Mouse (Mus musculus) hindbrain, embryonic 12.5 days (tissue): ENCODE measurements around the gene Gm10964. TPM values are rescaled to one million over a fixed set of nuclear protein-coding genes. Genes with fewer than 3 reads are reported as not detected.
"Not testable (repeated sequence)": the region's sequence is repeated elsewhere in the genome, so short reads cannot be mapped to it uniquely, and the experiment has no call there.

Experiments used
- ATAC-seq: fragments of 200-750 bp; cut with Nextera tagmentation; 2 replicates; pipeline ENCODE4 v1.8.0; 2017; ENCODE audit warnings: moderate TSS enrichment; ENCODE audit not compliant: low FRiP score
- H3K27ac ChIP-seq: fragments of 300-500 bp; sonication (generic); 2 replicates; pipeline ENCODE4 v1.5.1; 2016; ENCODE audit warnings: mild to moderate bottlenecking
- H3K27me3 ChIP-seq: fragments of 300-500 bp; sonication (generic); 2 replicates; pipeline ENCODE4 v1.6.1; 2016; ENCODE audit warnings: mild to moderate bottlenecking
- H3K36me3 ChIP-seq: fragments of 300-500 bp; sonication (generic); 2 replicates; pipeline ENCODE4 v1.6.1; 2016; ENCODE audit warnings: mild to moderate bottlenecking
- H3K4me1 ChIP-seq: fragments of 300-500 bp; sonication (generic); 2 replicates; pipeline ENCODE4 v1.6.1; 2016
- H3K4me2 ChIP-seq: fragments of 300-500 bp; sonication (generic); replicated peaks from 2 replicates; pipeline ENCODE4 v1.6.1; 2016; ENCODE audit warnings: mild to moderate bottlenecking
- H3K4me3 ChIP-seq: fragments of 300-500 bp; sonication (generic); 2 replicates; pipeline ENCODE4 v1.5.1; 2016; ENCODE audit warnings: mild to moderate bottlenecking
- H3K9ac ChIP-seq: fragments of 300-500 bp; sonication (generic); 2 replicates; pipeline ENCODE4 v1.6.1; 2016; ENCODE audit warnings: mild to moderate bottlenecking, moderate library complexity
- H3K9me3 ChIP-seq: fragments of 300-500 bp; sonication (generic); replicated peaks from 2 replicates; pipeline ENCODE4 v1.6.1; 2016; ENCODE audit warnings: mild to moderate bottlenecking
- WGBS: fragments of 180-500 bp; shearing (Covaris S2); methylation state at CpG from one replicate; pipeline ENCODE4 v1.1.7; 2016; 5-methylcytosine and 5-hydroxymethylcytosine counted together
- polyA plus RNA-seq: library from polyadenylated mRNA; unstranded; fragments of >200 nt; fragmentation: Nextera tagmentation; extraction: Ambion mirVana; gene quantifications from 2 replicates; pipeline ENCODE4 v1.2.1, GENCODE M21; 2016

The Gm10964 gene
- polyA plus RNA-seq, 1 experiment from 2014 or later, result not detected

DNA sequence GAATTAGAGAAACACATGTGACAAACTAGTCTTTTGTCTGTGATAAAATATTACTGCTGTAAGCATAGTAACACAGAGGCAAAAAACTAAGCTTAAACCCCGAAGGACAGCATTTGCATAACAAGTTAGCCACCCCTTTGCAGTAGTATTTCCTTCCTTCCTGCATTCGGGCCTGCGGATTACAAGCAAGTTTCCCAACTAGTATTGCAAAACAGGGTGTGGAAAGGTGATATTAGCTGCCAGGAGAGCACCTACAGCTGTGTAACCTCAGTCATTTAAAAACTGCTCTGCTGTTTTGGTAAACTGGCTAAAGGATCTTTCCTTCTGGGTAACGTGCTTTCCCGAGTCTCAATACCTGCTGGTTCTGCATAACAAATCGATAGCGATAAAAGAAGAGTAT, 48.1 kb downstream of the Gm10964 start:
- H3K9ac ChIP-seq, result no peak overlapping the region
- WGBS, result 68% methylated on average over 7 of the region's 7 CpGs

GRCm38 (mm10) chr3:103789096-103789495, 49.9 kb downstream of the Gm10964 start:
- Histone ChIP-seq H3K27ac (no peak overlapping the region), H3K9ac (no peak overlapping the region), H3K4me2 (peak overlapping the region; percentile 80), H3K36me3 (no peaks in the 10 kb centered on the region), H3K27me3 (peaks cover 2% of the 10 kb centered on the region; the same call in 1 of the 2 replicates), H3K4me3 (no peak overlapping the region), H3K9me3 (no peaks in the 10 kb centered on the region), H3K4me1 (peaks cover 18% of the 10 kb centered on the region)
- ATAC-seq, result no peak
- WGBS, result 84% methylated on average over 7 of the region's 7 CpGs

More for the DNA sequence above, 48.1 kb downstream of the Gm10964 start:
- Histone ChIP-seq H3K27me3 (no peaks in the 10 kb centered on the region), H3K4me2 (no peak overlapping the region), H3K27ac (no peak overlapping the region), H3K4me1 (peaks cover 18% of the 10 kb centered on the region), H3K36me3 (no peaks in the 10 kb centered on the region), H3K4me3 (no peak overlapping the region), H3K9me3 (no peaks in the 10 kb centered on the region)
- no peak for ATAC-seq

DNA sequence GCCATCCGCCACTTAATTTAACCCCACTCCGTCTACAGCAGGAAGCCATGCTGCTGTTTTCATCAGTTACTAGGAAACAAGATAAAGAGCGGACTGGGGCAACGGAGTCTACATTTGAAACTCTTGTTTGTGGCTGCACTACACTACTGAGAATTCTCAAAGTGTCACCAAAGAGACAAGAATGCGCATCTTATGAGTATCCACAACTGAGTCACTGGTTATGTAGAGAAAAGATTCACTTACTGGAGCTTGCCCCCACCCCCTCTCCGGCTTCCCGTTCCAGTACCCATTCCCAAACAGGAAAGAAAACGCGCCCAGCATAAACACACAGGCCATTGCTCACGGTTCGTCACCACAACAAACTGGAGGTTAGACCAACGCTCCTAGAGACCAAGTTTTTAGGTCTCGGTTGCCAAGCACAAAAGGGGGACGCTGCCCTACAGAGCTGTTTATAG, 50.8 kb downstream of the Gm10964 start:
- 3% methylated on average over 14 of the region's 14 CpGs for WGBS
- H3K27ac ChIP-seq, result no peak overlapping the region; the same call in 1 of the 2 replicates
- no peak for ATAC-seq

GRCm38 (mm10) chr3:103790346-103791145, 51.4 kb downstream of the Gm10964 start:
- Histone ChIP-seq H3K4me3 (peak overlapping the region; percentile 96), H3K27me3 (peaks cover 2% of the 10 kb centered on the region; the same call in 1 of the 2 replicates), H3K4me1 (peaks cover 18% of the 10 kb centered on the region), H3K9me3 (no peaks in the 10 kb centered on the region), H3K27ac (peak overlapping the region; percentile 93), H3K9ac (peak overlapping the region; percentile 97), H3K36me3 (no peaks in the 10 kb centered on the region), H3K4me2 (peak overlapping the region; percentile 80)
- under 1% methylated on average over 52 of the region's 61 CpGs for WGBS
- ATAC-seq, result peak; percentile 86

More for the DNA sequence above, 50.8 kb downstream of the Gm10964 start:
- no peaks in the 10 kb centered on the region for H3K36me3 ChIP-seq
- peak overlapping the region; percentile 96 for H3K4me3 ChIP-seq
- H3K9ac ChIP-seq, result peak overlapping the region; percentile 97
- H3K27me3 ChIP-seq, result peaks cover 2% of the 10 kb centered on the region; the same call in 1 of the 2 replicates
- H3K4me1 ChIP-seq, result peaks cover 18% of the 10 kb centered on the region
- H3K9me3 ChIP-seq, result no peaks in the 10 kb centered on the region
- peak overlapping the region; percentile 80 for H3K4me2 ChIP-seq

GRCm38 (mm10) chr3:103791230-103792110, 52.3 kb downstream of the Gm10964 start, which contains the start of gene Hipk1:
TSS of gene Hipk1 (minus strand) at chr3:103791563.
- Histone ChIP-seq H3K9ac (peak within 1 kb of the TSS; percentile 97), H3K27me3 (peaks cover 2% of the 10 kb centered on the region; the same call in 1 of the 2 replicates), H3K4me1 (peaks cover 18% of the 10 kb centered on the region), H3K9me3 (no peaks in the 10 kb centered on the region), H3K27ac (peak within 1 kb of the TSS; percentile 93), H3K4me2 (peak within 1 kb of the TSS; percentile 80), H3K4me3 (peak within 1 kb of the TSS; percentile 96), H3K36me3 (no peaks in the 10 kb centered on the region)
- peak; percentile 97 for ATAC-seq
- 10% methylated on average over 49 of the region's 49 CpGs for WGBS

DNA sequence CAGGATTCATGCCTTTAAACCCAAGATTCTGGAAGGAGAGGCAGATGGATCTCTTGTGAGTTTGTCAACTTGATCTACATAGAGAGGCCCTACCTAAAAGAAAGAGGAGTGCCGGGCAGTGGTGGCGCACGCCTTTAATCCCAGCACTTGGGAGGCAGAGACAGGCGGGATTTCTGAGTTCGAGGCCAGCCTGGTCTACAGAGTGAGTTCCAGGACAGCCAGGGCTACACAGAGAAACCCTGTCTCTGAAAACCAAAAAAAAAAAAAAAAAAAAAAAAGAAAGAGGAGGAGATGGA, 52.9 kb downstream of the Gm10964 start:
- H3K36me3 ChIP-seq, H3K27ac ChIP-seq, H3K27me3 ChIP-seq, ATAC-seq, H3K9me3 ChIP-seq, H3K4me3 ChIP-seq: not testable (repeated sequence)
- WGBS, result 80% methylated on average over 5 of the region's 5 CpGs
- Histone ChIP-seq H3K4me1 (peaks cover 18% of the 10 kb centered on the region), H3K9ac (0 out of 2 replicates have a peak overlapping the region, but pooled peaks have one; percentile 97), H3K4me2 (peak overlapping the region; percentile 80; the same call in 1 of the 2 replicates)

- Histone ChIP-seq H3K4me3 (no peak overlapping the region), H3K4me1 (peaks cover 18% of the 10 kb centered on the region), H3K4me2 (no peak overlapping the region), H3K9me3 (no peaks in the 10 kb centered on the region), H3K9ac (no peak overlapping the region), H3K27me3 (peaks cover 2% of the 10 kb centered on the region; the same call in 1 of the 2 replicates), H3K36me3 (no peaks in the 10 kb centered on the region), H3K27ac (no peak overlapping the region)
- no peak for ATAC-seq
- 75% methylated on average over 1 of the region's 1 CpGs for WGBS
Observed at GRCm38 (mm10) chr3:103792566-103792965, 53.4 kb downstream of the Gm10964 start.

Other genes with a start within 250 kb of the Gm10964 start
- 4.7 and 6.8 TPM in 2 replicates for gene Syt6, start 164.1 kb upstream of the Gm10964 start, polyA plus RNA-seq
- not detected in 2 replicates for gene Atg4a-ps, start 93.3 kb upstream of the Gm10964 start, polyA plus RNA-seq
- gene Olfml3, start 1.4 kb upstream of the Gm10964 start, polyA plus RNA-seq, result 16.9 and 18.3 TPM in 2 replicates
- gene Hipk1, start 52.2 kb downstream of the Gm10964 start, polyA plus RNA-seq, result 16.5 and 17.1 TPM in 2 replicates
- gene Dclre1b, start 70.1 kb downstream of the Gm10964 start, polyA plus RNA-seq, result 22.1 and 24.0 TPM in 2 replicates
- gene Ap4b1, start 70.2 kb downstream of the Gm10964 start, polyA plus RNA-seq, result 24.6 and 26.1 TPM in 2 replicates
- 0.23 and 0.42 TPM in 2 replicates for gene Gm43064, start 70.2 kb downstream of the Gm10964 start, polyA plus RNA-seq
- gene Bcl2l15, start 93.2 kb downstream of the Gm10964 start, polyA plus RNA-seq, result 0.52 TPM in 1 of 2 replicates, not detected in the other
- 0.27 and 0.51 TPM in 2 replicates for gene Ptpn22, start 120.4 kb downstream of the Gm10964 start, polyA plus RNA-seq
- 23.8 and 27.6 TPM in 2 replicates for gene Rsbn1, start 174.8 kb downstream of the Gm10964 start, polyA plus RNA-seq
- 48.9 and 49.9 TPM in 2 replicates for gene Phtf1, start 228.7 kb downstream of the Gm10964 start, polyA plus RNA-seq